Mouse (Mus musculus): ENCODE results near the gene Cradd. TPM values are rescaled to one million over a fixed set of nuclear protein-coding genes. Genes with fewer than 3 reads are reported as not detected.

Gene Cradd
- polyA plus RNA-seq, 1 experiment from 2014 or later: 9.4 TPM

DNA sequence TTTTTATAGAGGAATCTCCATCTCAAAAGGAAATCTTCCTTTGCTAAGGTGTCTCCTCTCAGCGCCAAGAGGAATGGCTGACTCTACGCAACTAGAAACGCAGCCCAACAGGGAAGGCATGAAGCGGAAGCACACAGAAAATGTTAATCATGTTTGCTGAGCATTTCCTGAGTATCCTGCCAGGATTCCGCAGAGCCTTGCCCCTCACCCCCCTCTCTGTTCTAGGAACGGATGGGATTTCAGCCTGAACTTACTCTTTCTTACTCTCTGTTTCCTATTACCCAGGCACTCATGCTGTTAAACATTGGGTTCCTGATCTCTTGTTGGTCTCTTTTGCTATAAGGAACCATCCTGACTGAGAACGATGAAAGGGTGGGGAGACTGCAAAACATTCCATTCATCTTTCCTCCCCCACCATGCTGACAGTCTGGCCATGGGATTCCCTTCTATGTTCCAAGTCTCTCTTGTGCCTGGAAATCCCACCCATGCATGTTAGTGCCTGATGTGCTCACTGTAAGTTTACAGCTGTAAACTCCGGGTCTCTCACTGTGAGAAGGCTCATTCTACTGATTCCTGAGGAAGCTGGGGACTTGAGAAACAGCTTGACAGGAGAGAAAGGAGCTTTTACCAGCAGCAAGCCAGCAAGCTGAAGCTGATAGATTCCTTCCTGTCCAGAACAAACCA, 161.1 kb downstream of the Cradd start:
- CTCF ChIA-PET: interaction anchor here (1.1 to 1.7 kb wide), 3 partner anchors 9 to 323 kb away, joined by 3 to 6 read pairs (median 3); no protein-coding TSS in a partner anchor
- TF ChIP-seq CTCF (IDR thresholded peaks at IDR 0.05): no peak
- DNase-seq (ENCODE audit: low read depth, low spot score) (no peak), ATAC-seq (no peak)
- H3K27me3 ChIP-seq: no peaks in the 10 kb centered on the region
- in situ Hi-C loops (cut with MboI; ENCODE audit: low pct_unique_long_range_greater_than_20kb): no loop called here
- POLR2A ChIA-PET: interaction anchor here (1.1 kb wide), 1 partner anchor 12 kb away, joined by 4 read pairs; no protein-coding TSS in a partner anchor

DNA sequence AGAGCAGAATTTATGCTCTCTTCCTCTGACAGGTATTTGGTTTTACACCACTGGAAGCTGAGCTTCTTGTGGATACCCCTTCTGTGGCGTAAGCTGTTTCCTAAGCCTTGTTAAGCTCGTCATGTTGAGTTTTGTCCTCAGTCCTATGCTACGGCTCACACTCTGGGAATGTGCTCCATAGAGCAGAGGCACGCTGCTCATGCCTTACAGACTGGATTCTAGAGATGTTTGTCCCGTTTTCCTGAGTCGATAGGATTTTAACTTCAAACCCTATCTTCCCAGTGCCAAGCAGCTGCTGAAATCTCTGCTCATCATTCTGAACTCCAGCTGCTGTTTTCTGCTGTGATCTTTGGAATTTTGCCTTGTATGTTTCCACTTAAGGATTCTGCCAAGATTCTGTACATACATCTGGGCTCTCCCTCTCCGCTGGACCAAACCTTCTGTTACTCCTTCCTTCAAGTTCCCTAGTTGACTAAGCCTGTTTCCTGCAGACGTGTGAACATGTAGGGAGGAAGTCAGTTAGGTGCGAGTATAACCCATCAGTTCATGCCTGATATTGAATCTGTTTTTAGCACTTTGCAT, 164.2 kb downstream of the Cradd start:
- in situ Hi-C loops (cut with MboI; ENCODE audit: low pct_unique_long_range_greater_than_20kb): no loop called here
- ATAC-seq (no peak), DNase-seq (ENCODE audit: low read depth, low spot score) (no peak)
- TF ChIP-seq CTCF (IDR thresholded peaks at IDR 0.05): no peak
- CTCF ChIA-PET: no interaction called here
- no peaks in the 10 kb centered on the region for H3K27me3 ChIP-seq
- POLR2A ChIA-PET: no interaction called here

DNA sequence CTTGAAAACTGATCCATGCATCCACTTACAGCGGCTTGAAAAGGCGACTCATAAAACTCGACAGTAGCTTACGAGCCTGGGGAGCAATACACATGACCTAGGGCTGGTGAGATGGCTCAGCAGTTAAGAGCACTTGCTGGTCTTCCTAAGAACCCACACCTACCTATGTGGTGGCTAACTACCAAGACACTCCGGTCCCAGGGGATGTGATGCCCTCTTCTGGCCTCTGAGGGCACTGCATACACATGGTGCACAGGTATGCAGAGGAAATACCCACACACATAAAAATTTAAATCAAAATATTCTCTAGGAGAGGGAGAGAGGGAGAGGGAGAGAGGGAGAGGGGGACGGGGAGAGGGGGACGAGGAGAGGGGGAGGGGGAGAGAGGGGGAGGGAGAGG, 167.5 kb downstream of the Cradd start:
- H3K27me3 ChIP-seq: no peaks in the 10 kb centered on the region
- TF ChIP-seq CTCF (IDR thresholded peaks at IDR 0.05): peak; percentile 44
- DNase-seq (ENCODE audit: low read depth, low spot score) (no peak), ATAC-seq (no peak)
- CTCF ChIA-PET: no interaction called here
- in situ Hi-C loops (cut with MboI; ENCODE audit: low pct_unique_long_range_greater_than_20kb): no loop called here
- POLR2A ChIA-PET: interaction anchor here (0.6 kb wide), 1 partner anchor 203 kb away, joined by 6 read pairs; no protein-coding TSS in a partner anchor

DNA sequence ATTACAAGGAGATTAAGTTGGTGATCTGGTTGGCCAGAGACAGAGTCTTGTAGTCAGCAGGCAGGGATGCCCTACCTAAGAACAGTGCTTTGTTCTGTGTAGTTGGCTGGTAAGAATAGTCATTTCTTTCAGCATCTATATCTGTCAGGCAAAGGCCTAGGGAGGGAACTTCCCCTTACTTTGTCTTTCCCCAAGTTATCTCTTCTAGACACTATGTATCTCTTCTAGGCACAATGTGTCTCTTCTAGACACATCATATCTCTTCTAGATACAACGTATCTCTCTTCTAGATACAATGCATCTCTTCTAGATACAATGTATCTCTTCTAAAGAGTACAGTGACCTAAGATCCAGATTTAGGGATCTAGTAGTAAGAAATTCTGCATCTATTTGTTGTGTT, 169.3 kb downstream of the Cradd start:
- H3K27me3 ChIP-seq: no peaks in the 10 kb centered on the region
- ATAC-seq: no peak
- no peak for DNase-seq (ENCODE audit: low read depth, low spot score)
- CTCF ChIA-PET: interaction anchor here (0.8 to 1.2 kb wide), 2 partner anchors 9 to 27 kb away, joined by 3 to 6 read pairs; no protein-coding TSS in a partner anchor
- POLR2A ChIA-PET: no interaction called here
- no peak for TF ChIP-seq CTCF (IDR thresholded peaks at IDR 0.05)
- in situ Hi-C loops (cut with MboI; ENCODE audit: low pct_unique_long_range_greater_than_20kb): no loop called here

DNA sequence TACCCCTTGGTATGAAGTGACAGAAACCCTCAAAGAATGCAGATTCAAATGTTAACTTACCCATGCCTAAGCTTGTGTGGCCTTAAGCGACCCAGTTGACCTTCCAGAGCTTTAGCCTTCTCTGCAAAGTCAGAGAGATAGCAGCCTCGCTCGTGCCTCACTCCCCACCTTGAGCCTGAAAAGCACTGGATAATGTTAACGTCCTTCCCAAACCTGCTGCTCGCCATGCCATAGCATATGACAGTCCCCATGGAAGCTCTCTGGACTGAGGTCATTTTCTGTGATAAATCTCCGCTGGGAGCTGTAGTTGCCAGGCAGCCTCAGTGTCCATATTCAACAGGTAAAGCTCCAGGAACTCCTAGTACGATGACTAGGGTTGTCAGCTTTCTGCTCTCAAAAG, 170.7 kb downstream of the Cradd start:
- no peak for ATAC-seq
- POLR2A ChIA-PET: interaction anchor here (0.5 kb wide), 1 partner anchor 713 kb away, joined by 4 read pairs; no protein-coding TSS in a partner anchor
- TF ChIP-seq CTCF (IDR thresholded peaks at IDR 0.05): no peak
- no peaks in the 10 kb centered on the region for H3K27me3 ChIP-seq
- no peak for DNase-seq (ENCODE audit: low read depth, low spot score)
- CTCF ChIA-PET: interaction anchor here (1.1 to 1.3 kb wide), 2 partner anchors 9 to 16 kb away, joined by 3 to 4 read pairs; no protein-coding TSS in a partner anchor
- in situ Hi-C loops (cut with MboI; ENCODE audit: low pct_unique_long_range_greater_than_20kb): no loop called here

DNA sequence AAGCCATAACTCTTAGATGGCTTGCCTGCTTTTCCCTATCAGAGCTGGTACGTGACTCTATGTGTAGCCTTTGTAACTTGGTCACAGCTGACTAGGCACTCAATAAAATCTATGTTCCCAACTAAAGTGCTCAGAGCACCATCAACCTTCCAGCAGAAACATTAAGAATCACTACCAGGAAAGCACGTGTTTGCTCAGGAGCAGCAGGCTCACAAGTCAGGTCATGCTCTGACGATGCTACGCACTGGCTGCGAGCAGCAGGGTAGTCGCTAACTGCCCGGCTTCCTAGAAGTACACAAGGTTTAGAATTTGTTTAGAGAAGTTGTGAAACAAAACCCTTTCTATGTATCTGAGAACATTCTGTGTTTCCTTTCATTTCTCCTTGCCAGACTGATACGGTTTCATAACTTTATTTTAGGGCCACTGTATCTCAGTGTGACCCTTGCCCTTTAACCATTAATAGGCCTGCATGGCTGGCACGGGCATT, 171.4 kb downstream of the Cradd start:
- ATAC-seq: no peak
- in situ Hi-C loops (cut with MboI; ENCODE audit: low pct_unique_long_range_greater_than_20kb): no loop called here
- CTCF ChIA-PET: no interaction called here
- POLR2A ChIA-PET: no interaction called here
- DNase-seq (ENCODE audit: low read depth, low spot score): no peak
- no peak for TF ChIP-seq CTCF (IDR thresholded peaks at IDR 0.05)
- no peaks in the 10 kb centered on the region for H3K27me3 ChIP-seq

DNA sequence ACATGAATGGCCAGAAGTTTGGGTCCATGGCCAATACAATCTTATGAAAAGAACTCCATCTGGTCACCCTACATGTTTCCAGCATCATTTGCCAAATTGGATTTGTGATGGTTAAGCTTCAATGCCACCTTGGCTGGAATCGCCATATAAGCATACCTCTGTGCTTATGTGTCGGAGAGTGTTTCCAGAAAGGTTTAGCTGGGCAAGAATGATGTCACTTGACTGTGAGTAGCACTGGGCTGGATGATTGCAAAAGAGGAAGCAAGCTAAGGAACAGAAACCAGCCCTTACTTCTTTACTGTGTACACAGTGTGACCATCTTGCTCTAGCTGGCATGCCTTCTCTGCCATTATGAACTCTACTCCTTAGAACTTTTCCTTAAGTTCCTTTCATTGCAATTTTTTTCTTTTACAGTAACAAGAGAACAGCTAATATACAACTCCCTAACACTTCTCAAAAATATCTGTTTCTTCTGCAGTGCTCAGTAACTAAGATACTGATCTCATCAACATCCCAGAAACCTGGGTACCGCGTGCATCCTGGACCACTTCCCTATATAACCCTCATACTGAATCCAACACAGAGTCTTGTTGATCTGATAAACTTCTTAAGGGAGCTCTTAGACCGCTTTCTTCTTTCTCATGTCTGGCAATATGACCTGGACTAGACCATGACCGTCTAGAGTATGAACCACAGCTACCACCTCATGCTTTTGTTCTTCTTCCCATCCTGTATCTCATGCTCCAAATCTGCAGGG, 172.7 kb downstream of the Cradd start:
- CTCF ChIA-PET: interaction anchor here (0.9 to 1.6 kb wide), 3 partner anchors 18 to 46 kb away, joined by 3 to 4 read pairs (median 3); no protein-coding TSS in a partner anchor
- TF ChIP-seq CTCF (IDR thresholded peaks at IDR 0.05): no peak
- POLR2A ChIA-PET: interaction anchor here (0.6 to 0.9 kb wide), 2 partner anchors 12 to 95 kb away, joined by 4 to 5 read pairs; no protein-coding TSS in a partner anchor
- H3K27me3 ChIP-seq: no peaks in the 10 kb centered on the region
- in situ Hi-C loops (cut with MboI; ENCODE audit: low pct_unique_long_range_greater_than_20kb): no loop called here
- DNase-seq (ENCODE audit: low read depth, low spot score) (no peak), ATAC-seq (peak; percentile 54)

DNA sequence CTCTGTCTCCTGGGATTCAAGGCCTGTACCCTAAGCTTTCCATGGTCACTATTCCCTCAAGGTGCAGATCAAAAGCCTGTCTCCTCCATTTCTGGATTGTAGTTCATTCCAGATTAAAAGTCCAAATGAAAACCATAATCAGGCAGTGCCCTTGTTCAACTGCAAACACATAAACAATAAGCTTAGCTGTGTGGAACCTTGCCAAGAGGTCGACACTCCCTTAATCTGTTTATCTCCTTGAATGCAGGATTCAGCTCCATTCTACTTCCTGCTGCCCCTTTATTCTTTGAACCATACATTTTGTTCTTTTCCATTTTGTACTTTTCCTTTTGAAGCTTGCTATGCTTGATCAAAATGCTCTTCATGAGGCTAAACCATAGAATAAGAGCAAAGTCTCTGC, 174.3 kb downstream of the Cradd start:
- no peaks in the 10 kb centered on the region for H3K27me3 ChIP-seq
- no peak for TF ChIP-seq CTCF (IDR thresholded peaks at IDR 0.05)
- DNase-seq (ENCODE audit: low read depth, low spot score) (no peak), ATAC-seq (no peak)
- ChIA-PET POLR2A (no interaction called here), CTCF (no interaction called here)
- in situ Hi-C loops (cut with MboI; ENCODE audit: low pct_unique_long_range_greater_than_20kb): no loop called here

DNA sequence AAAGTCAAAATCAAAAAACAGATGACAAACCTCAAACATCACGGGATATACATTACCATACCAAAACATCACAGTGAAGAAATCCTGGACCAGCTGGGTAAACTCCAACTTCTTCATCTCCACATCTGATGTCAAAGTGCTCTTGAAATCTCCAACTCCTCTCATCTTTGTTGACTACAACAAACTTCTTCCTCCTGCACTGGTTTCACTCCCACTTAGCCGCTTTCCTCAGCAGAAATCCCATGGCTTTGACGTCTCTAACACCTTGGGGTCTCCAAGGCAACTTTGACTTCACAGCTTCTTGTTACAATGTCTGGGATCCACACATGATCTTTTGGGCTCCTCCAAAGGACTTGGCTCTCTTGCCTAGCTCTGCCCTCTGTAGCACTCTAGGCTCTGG, 175.3 kb downstream of the Cradd start:
- no peak for TF ChIP-seq CTCF (IDR thresholded peaks at IDR 0.05)
- DNase-seq (ENCODE audit: low read depth, low spot score) (no peak), ATAC-seq (no peak)
- in situ Hi-C loops (cut with MboI; ENCODE audit: low pct_unique_long_range_greater_than_20kb): no loop called here
- ChIA-PET CTCF (interaction anchor here (1.2 kb wide), 1 partner anchor 58 kb away, joined by 3 read pairs; no protein-coding TSS in a partner anchor), POLR2A (no interaction called here)
- no peaks in the 10 kb centered on the region for H3K27me3 ChIP-seq

DNA sequence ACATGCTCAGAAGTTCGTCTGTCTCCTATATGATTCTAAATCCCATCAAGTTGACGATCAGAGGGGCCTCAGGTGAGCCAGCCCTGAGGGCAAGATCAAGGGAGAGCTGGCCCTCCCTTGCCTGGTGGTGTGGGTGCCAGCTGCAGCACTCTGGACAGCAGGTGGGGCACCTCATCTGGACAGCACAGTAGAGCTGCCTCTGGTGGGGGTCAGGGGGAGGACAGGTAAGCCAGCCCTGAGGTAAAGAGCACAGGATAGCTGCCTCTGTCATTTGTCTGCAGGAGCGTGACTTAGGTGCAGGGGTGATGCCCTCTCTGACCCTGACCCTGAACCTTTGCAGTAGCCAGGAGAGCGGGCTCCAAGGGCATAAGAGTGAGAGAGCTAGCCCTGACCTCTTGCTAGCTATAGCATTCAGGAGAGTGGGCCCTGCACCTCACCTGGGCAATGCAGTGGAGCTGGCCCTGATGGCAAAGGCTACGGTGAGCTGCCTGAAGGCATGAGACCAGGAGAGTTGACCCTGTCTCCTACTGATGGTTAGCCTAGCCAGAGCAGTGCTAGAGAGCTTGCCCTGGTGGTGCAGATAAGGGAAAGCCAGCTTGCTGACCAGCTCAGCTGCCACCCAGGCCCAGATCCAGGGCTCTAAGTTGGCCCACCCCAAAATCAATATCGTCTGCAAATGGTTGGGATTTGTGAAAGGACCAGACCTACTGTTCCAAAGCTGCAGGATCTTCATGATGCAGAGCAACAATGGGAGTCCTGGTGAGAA, 176.6 kb downstream of the Cradd start:
- no peak for DNase-seq (ENCODE audit: low read depth, low spot score)
- in situ Hi-C loops (cut with MboI; ENCODE audit: low pct_unique_long_range_greater_than_20kb): no loop called here
- TF ChIP-seq CTCF (IDR thresholded peaks at IDR 0.05): no peak
- ATAC-seq: no peak
- POLR2A ChIA-PET: no interaction called here
- CTCF ChIA-PET: interaction anchor here (1.2 kb wide), 1 partner anchor 57 kb away, joined by 3 read pairs; no protein-coding TSS in a partner anchor
- H3K27me3 ChIP-seq: no peaks in the 10 kb centered on the region
